ENCODE assay signal across 11 mouse cellular contexts in the genomic region with DNA sequence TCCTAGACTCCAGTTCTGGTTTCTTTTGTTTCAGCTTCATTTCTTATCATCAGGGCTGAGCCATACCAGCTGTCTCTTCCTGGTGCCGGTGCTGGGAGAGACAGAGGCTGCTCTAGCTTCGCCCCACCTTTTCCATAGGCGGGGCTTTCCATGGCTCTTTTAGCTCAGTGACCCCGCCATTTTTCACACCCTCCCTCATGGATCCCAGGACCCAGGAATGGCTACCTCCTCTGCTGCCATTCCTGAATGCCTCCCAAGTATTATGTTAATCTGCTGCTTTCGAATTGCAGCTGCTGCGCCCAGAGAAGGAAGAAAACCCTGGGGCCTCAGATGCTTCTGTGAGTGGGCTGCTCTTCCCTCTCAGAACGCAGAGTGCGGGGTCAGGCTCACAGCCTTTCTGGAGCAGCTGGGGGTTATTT.
A peak's percentile ranks its signal among the peaks of the same experiment; 100 is the strongest.
DNase-seq lines count a peak whose midpoint lies in the region; ATAC-seq and TF ChIP-seq lines count a peak whose summit lies in the region.
"Had no signal": no experiment of that assay in that cellular context is flagged by ENCODE, and none has a peak within 500 bp of the region (broad histone marks: within the 10 kb centered on the region; RNA-seq: fewer than 3 reads in every experiment).

No protein-coding gene starts in this region.

- 40% methylated on average over 8 of the region's 8 CpGs for WGBS in heart, embryonic 11.5 days (ENCODE audit: insufficient replicate concordance)
- 45% methylated on average over 8 of the region's 8 CpGs for WGBS in liver, embryonic 14.5 days (ENCODE audit: insufficient replicate concordance)
- 61% methylated on average over 8 of the region's 8 CpGs for WGBS in lung, adult 2 months

- no peaks in the 10 kb centered on the region for H3K9me3 ChIP-seq in heart, embryonic 11.5 days (replicated peaks; ENCODE audit: control insufficient read depth, low read length)
- H3K9me3 ChIP-seq in liver, embryonic 14.5 days (ENCODE audit: control insufficient read depth, low read length) = no peaks in the 10 kb centered on the region
- H3K9me3 ChIP-seq: embryonic facial prominence, embryonic 15.5 days; G1E had no signal

- peak; percentile 79 for ATAC-seq in heart, embryonic 11.5 days (replicated peaks; ENCODE audit: insufficient number of reproducible peaks, low FRiP score, low TSS enrichment)
- peak; percentile 69 for ATAC-seq in liver, embryonic 14.5 days (ENCODE audit: insufficient read depth)

- no peak for TF ChIP-seq CTCF in liver, embryonic 14.5 days (IDR thresholded peaks at IDR 0.05; ENCODE audit: low read depth)
- TF ChIP-seq CTCF in lung, adult 2 months (IDR thresholded peaks at IDR 0.05; ENCODE audit: insufficient read depth, low read length) = no peak

- H3K4me3 ChIP-seq in heart, embryonic 11.5 days (ENCODE audit: low read depth, low read length) = no peak overlapping the region
- H3K4me3 ChIP-seq in liver, embryonic 14.5 days (ENCODE audit: insufficient read depth in 1 of 2, low read depth in 2 of 2, low read length in 2 of 2) = peak overlapping the region; percentile 10 to 15; a peak in 3 of 4 replicates
- no peak overlapping the region for H3K4me3 ChIP-seq in lung, adult 2 months (replicated peaks; ENCODE audit: extremely low read depth, low read depth, low read length)
- H3K4me3 ChIP-seq: embryonic facial prominence, embryonic 15.5 days had no signal

- peak overlapping the region; percentile 9; the same call in 1 of the 2 replicates for H3K4me2 ChIP-seq in heart, embryonic 11.5 days
- peak overlapping the region; percentile 63 for H3K4me2 ChIP-seq in liver, embryonic 14.5 days (ENCODE audit: low read depth)
- H3K4me2 ChIP-seq: embryonic facial prominence, embryonic 15.5 days had no signal

- H3K27ac ChIP-seq in heart, embryonic 11.5 days (ENCODE audit: low read depth, low read length) = 0 out of 2 replicates have a peak overlapping the region, but pooled peaks have one; percentile 10
- H3K27ac ChIP-seq in liver, embryonic 14.5 days = peak overlapping the region; percentile 97
- H3K27ac ChIP-seq: embryonic facial prominence, embryonic 15.5 days had no signal

- no peaks in the 10 kb centered on the region for H3K27me3 ChIP-seq in heart, embryonic 11.5 days (ENCODE audit: control insufficient read depth, insufficient read depth, low read length)
- no peaks in the 10 kb centered on the region for H3K27me3 ChIP-seq in liver, embryonic 14.5 days (ENCODE audit: control insufficient read depth, insufficient read depth, low read length)
- H3K27me3 ChIP-seq: embryonic facial prominence, embryonic 15.5 days had no signal

- no peaks in the 10 kb centered on the region; the same call in 1 of the 2 replicates for H3K4me1 ChIP-seq in heart, embryonic 11.5 days (ENCODE audit: control insufficient read depth, insufficient read depth, low read length)
- peaks cover 56 to 57% of the 10 kb centered on the region in 2 experiments for H3K4me1 ChIP-seq in liver, embryonic 14.5 days (replicated peaks; ENCODE audit: control insufficient read depth in 2 of 2, insufficient read depth in 2 of 2, low read length in 1 of 2)
- no peaks in the 10 kb centered on the region; the same call in 1 of the 2 replicates for H3K4me1 ChIP-seq in lung, adult 2 months (ENCODE audit: control insufficient read depth, insufficient read depth, low read length)
- H3K4me1 ChIP-seq: embryonic facial prominence, embryonic 15.5 days had no signal

- no peaks in the 10 kb centered on the region for H3K36me3 ChIP-seq in heart, embryonic 11.5 days (ENCODE audit: control insufficient read depth, insufficient read depth, low read length)
- no peaks in the 10 kb centered on the region for H3K36me3 ChIP-seq in liver, embryonic 14.5 days (replicated peaks; ENCODE audit: control insufficient read depth, insufficient read depth, low read depth)
- H3K36me3 ChIP-seq: embryonic facial prominence, embryonic 15.5 days; G1E had no signal

- peak; percentile 39 to 53 for DNase-seq in left cerebral cortex, adult 18-20 months (ENCODE audit: low spot score in 2 of 2)
- no peak for DNase-seq in left cerebral cortex, adult 11 months (ENCODE audit: low spot score)
- DNase-seq in ZHBTc4 (ENCODE audit: low read depth, low spot score) = peak; percentile 36
- no peak for DNase-seq in liver, embryonic 14.5 days (ENCODE audit: low read depth in 3 of 3, low spot score in 3 of 3)
- DNase-seq in cerebellum, postnatal 14 days = no peak
- DNase-seq in gastrocnemius, adult 18-20 months (ENCODE audit: low spot score) = no peak
- no peak for DNase-seq in lung, adult 2 months
- DNase-seq: thymus, postnatal 14 days had no signal

- no peak for TF ChIP-seq POLR2A in lung, adult 2 months (IDR thresholded peaks at IDR 0.05; ENCODE audit: borderline replicate concordance, extremely low read depth, low read depth, low read length)

- TF ChIP-seq EP300 in liver, embryonic 14.5 days (IDR thresholded peaks at IDR 0.05; ENCODE audit: low read depth) = 0 out of 2 replicates have a peak, but pooled peaks have one; percentile 40

- no peak overlapping the region for H3K9ac ChIP-seq in heart, embryonic 11.5 days (ENCODE audit: low read depth, low read length)
- peak overlapping the region; percentile 41 for H3K9ac ChIP-seq in liver, embryonic 14.5 days (replicated peaks)
- H3K9ac ChIP-seq: embryonic facial prominence, embryonic 15.5 days had no signal

Comparison
In these comparisons a context has a peak if more than half of its experiments do, and no peak if none do; other contexts are left out.
1. DNase-seq: peak in left cerebral cortex, adult 18-20 months (2 of 2) and ZHBTc4 (single experiment); none in left cerebral cortex, adult 11 months (single experiment), liver, embryonic 14.5 days (0 of 3), cerebellum, postnatal 14 days (0 of 2), gastrocnemius, adult 18-20 months (single experiment) and lung, adult 2 months (single experiment).
2. H3K4me3 ChIP-seq: peak in liver, embryonic 14.5 days (2 of 2); none in heart, embryonic 11.5 days (single experiment) and lung, adult 2 months (single experiment).